Mouse (Mus musculus): ENCODE measurements around the gene Tep1.
"Not testable (repeated sequence)": the region's sequence is repeated elsewhere in the genome, so short reads cannot be mapped to it uniquely, and the experiment has no call there.

The Tep1 gene

GRCm38 (mm10) chr14:50869889-50870804 is at the start of gene Tep1:
TSS of gene Tep1 (minus strand) at chr14:50870560.
- DNase-seq: peak; percentile 86

GRCm38 (mm10) chr14:50911356-50911755 is 41.0 kb upstream of the Tep1 start:
- DNase-seq: no peak

- DNase-seq: no peak
Observed at GRCm38 (mm10) chr14:50908126-50908525, 37.8 kb upstream of the Tep1 start.

- not testable (repeated sequence) for DNase-seq
Observed at GRCm38 (mm10) chr14:50905327-50905726, 35.0 kb upstream of the Tep1 start.

GRCm38 (mm10) chr14:50904828-50905129 is 34.4 kb upstream of the Tep1 start:
- DNase-seq: no peak

- DNase-seq: peak; percentile 77
Observed at GRCm38 (mm10) chr14:50903973-50904827, 33.8 kb upstream of the Tep1 start.

GRCm38 (mm10) chr14:50897992-50898391 is 27.6 kb upstream of the Tep1 start:
- DNase-seq: not testable (repeated sequence)

GRCm38 (mm10) chr14:50897374-50897765 is 27.0 kb upstream of the Tep1 start, which contains the start of gene Klhl33:
TSS of gene Klhl33 (minus strand) at chr14:50897507.
- peak; percentile 73 for DNase-seq

GRCm38 (mm10) chr14:50896747-50897373 is 26.5 kb upstream of the Tep1 start:
- DNase-seq: no peak

GRCm38 (mm10) chr14:50895985-50896746 is 25.8 kb upstream of the Tep1 start:
- peak; percentile 89 for DNase-seq

- DNase-seq: no peak
Observed at GRCm38 (mm10) chr14:50895407-50895806, 25.0 kb upstream of the Tep1 start.

GRCm38 (mm10) chr14:50892541-50893459 is 22.4 kb upstream of the Tep1 start:
- DNase-seq: peak; percentile 48

- no peak for DNase-seq
Observed at GRCm38 (mm10) chr14:50892091-50892490, 21.7 kb upstream of the Tep1 start.

GRCm38 (mm10) chr14:50891621-50892020 is 21.3 kb upstream of the Tep1 start:
- DNase-seq: no peak

GRCm38 (mm10) chr14:50876236-50876950 is 6.0 kb upstream of the Tep1 start:
- no peak for DNase-seq

GRCm38 (mm10) chr14:50875591-50876230 is 5.4 kb upstream of the Tep1 start:
- no peak for DNase-seq

- DNase-seq: no peak
Observed at GRCm38 (mm10) chr14:50875175-50875574, 4.8 kb upstream of the Tep1 start.

GRCm38 (mm10) chr14:50871284-50871683 is 924 bp upstream of the Tep1 start:
- DNase-seq: peak; percentile 15

GRCm38 (mm10) chr14:50870805-50871143 is 414 bp upstream of the Tep1 start:
- DNase-seq: no peak

GRCm38 (mm10) chr14:50868656-50869055 is 1.7 kb downstream of the Tep1 start:
- no peak for DNase-seq
